Mouse (Mus musculus) layer of hippocampus, adult 18-20 months (tissue): ENCODE data around the gene Pbx1. TPM values are rescaled to one million over a fixed set of nuclear protein-coding genes. Genes with fewer than 3 reads are reported as not detected.
"Not testable (repeated sequence)": the region's sequence is repeated elsewhere in the genome, so short reads cannot be mapped to it uniquely, and the experiment has no call there.

Source experiments
- DNase-seq, 2 experiments: peaks; one replicate each; pipeline ENCODE4 v3.0.0; 2022; ENCODE audit warnings: low spot score in 2 of 2
- long read RNA-seq: library from polyadenylated mRNA; stranded (forward); transcript quantifications from one replicate; pipeline ENCODE4 v2.0.0, GENCODE M21; 2021
- total RNA-seq, 2 experiments: library from RNA; stranded (reverse); gene quantifications; 2 replicates each; pipeline ENCODE4 v1.2.3; 2021

The Pbx1 gene
- total RNA-seq: 100 to 1,000 TPM; 122 to 127 TPM
- long read RNA-seq, partial matches to known transcripts: 13 of 46 reads
- long read RNA-seq, other reads (novel, unspliced or antisense): 33 of 46 reads

DNA sequence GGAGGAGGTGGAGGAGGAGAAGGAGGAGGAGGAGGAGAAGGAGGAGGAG, at the start of gene Pbx1:
Pbx1 (minus strand) TSS at position 39 of the 49 bp plus-strand sequence.
- not testable (repeated sequence) for DNase-seq

DNA sequence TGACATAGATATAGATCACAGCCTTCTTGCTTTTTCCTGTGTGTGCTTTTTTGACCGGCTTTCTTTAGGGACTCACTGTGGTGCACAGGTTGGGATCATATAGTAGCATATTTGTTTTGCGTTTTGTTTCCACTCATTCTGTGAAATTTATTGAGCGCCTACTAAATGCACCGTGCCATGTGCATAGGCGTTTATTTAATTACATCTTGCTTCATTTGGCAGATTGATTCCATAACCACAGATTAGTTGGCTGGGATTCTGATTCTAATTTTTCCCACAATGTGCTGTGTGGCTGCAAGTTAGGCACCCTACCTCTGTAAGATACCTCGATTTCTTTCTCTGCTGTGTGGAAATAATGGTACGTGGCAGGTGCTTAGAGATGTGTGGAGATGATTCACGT, 47.6 kb upstream of the Pbx1 start:
- peak; percentile 16 to 65 for DNase-seq

DNA sequence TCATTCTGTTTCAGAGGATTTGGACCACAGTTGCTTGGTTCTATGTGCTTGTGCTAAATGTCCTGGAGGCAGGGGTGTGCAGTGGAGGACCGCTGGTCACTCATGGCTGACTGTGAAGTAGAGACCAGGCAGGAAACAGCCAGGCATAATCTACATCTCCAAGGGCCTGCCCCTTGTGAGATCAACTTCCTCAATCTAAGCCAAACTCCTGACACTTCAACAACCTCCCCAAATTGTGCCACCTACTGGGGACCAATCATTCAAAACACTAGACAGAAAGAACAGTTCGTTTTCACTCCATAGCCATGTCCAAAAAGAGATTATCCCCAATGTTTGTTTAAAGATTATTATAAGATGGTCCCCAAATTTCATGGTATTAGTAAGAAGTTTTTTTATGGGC, 46.8 kb upstream of the Pbx1 start:
- no peak for DNase-seq

DNA sequence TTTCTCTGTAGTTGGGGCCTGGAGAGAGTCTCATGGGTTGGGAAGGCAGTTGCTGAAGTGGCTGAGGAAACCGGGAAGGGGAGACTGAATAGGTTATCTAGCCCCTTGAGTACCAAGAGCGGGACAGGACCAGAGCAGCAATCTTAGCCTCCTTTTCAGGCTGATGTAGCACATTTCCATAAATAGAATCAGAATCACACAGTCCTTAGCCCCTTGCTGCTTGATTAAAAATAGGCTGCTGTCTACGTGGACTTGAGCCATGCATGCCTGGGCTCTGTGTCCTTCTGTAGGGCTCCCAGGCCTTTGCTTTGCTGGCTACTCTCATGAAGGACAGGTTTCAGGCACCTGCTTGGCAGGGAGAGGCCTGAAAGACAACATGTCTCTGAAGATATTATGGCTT, 44.8 kb upstream of the Pbx1 start:
- DNase-seq: no peak

DNA sequence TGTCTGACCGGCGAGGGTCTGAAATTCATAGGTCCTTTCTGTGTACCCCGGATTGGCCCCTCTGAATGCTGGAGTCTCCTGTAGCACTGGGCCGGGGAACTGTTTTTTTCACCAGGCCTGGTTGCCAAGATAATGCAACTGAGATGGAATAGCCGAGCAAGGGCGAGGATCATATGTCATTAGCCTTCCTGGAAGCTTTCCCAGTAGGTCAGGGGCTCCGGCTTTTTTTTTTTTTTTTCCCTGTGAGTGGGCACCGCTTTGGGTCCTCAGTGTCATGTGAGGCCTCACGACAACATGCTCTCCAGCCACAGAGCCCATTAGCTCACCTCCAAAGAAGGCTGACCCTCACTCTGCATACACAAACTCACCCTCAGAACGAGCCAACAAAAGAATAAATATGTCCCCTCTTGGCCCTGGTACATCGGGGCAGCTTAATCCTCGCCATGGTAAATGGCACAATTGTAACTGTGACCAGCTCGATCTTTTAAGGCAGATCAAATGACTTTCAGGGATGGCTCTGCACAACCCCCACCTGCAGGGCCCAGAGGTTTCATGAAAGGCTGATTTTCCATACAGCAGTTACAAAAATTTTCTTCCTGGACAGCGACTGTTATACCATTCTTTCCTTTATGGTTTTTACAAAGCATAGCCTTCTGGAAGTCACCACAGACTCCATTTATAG, 44.3 kb upstream of the Pbx1 start:
- no peak for DNase-seq

DNA sequence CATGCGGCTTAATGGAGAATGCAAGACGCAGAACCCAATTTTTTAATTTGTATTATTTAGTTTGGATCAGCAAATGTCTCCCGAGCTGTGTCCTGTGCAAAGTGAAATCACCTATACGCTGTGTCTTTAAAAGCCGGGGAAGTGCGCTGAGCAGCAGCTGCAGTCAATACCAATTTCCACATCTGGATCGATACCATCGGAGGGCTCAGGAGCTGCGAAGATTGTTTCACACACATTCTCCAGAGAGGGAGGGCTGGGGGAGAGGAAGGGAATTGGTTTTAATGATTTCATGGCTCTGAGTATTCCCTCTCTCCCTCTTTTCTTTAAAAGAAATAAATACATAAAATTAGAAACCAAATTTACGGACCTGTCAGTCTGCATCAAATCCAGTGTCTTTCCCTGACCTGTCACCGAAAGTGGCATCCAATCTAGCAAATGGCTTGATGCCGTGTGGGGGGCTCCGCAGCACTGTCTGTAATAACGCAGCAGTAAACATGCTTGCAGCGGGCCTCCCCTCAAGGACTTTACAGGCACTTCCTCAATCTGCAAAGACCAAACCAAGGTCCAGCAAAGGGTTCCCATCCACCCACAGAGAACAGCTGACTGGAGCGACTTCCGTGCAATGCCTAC, 43.6 kb upstream of the Pbx1 start:
- DNase-seq: no peak

DNA sequence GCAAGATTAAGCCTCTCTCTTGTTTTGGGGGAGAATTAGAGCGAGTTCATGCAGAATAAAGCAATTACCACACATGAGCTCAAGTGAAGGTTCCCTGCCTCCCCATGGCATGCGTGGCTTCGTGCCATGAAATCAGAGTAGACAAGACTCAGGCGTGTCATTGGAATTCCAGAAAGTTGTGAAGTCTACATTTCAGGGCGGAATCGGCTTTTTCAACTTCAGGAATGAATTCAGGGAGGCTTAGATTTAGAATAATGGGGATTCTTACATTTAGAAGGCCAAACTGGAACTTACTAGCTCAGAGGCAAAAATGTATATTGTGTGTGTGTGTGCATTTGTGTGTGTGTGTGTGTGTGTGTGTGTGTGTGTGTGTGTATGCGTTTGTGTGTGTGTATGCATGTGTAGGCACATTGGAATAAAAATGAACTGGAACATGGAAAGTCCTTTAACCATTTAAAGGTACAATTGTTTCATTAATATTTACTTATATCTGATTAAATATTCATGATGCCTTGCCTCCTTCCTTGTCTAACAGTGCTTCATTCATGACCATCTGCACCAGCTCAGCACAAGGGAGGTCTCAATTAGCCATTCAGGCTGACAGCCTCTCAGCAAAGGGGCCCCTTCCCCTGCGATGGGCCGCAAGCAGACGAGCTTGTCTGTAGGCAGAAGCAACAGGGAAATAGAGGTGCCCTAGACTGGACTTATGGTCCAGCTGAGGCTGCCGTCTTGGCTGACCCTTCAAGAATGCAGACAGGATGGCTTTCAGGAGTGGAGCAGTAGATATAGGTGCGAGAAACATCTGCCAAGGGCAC, 41.4 kb upstream of the Pbx1 start:
- DNase-seq: no peak

DNA sequence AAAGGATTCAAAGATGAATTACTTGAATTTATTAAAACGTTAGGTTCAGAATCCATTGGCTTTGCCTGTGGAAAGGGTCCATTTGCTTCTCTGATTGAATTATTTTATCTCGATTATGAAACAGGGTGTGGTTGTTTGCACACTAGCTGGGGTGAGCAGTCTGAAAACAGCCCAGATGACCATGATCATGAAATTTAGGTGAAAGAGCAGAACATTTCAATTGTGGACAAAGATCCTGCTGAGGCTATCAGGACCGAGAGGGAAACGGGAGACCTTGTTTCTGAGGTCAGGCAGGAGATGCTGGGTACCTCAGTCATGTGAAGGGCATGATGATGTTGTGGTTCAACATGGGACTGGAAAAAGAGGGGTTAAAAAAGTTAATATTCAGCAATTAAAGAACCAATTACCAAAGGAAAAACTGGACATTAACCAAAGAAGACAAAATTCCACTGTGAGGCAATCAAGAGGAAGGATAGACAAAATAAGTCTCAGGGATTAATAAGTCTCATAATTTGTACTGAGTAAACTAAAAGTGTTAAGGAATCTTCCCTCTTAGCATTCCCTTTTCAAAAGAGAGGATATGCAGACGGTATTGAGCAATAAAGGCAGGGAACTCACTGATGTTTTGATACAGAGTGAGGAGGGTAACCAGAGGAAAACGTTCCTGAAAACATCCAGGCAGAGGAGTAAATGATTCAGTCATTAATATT, 40.6 kb upstream of the Pbx1 start:
- DNase-seq: no peak

DNA sequence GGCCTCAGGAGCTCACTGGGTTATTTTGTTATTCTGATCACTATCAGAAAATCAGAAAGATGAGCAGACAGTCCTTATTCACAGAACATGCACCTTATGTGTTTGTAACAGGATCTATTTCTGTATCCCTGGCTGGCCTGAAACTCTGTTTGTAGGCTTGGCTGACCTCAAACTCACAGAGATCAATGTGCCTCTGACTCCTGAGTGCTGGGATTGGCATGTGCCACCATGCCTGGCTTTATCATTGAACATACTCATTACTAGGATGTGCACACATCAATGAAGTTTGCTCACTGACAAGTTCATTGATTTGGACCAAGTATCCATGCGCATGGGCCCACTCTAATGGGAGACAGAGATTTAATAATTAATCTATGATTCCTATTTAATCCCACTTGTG, 27.4 kb upstream of the Pbx1 start:
- DNase-seq: no peak

DNA sequence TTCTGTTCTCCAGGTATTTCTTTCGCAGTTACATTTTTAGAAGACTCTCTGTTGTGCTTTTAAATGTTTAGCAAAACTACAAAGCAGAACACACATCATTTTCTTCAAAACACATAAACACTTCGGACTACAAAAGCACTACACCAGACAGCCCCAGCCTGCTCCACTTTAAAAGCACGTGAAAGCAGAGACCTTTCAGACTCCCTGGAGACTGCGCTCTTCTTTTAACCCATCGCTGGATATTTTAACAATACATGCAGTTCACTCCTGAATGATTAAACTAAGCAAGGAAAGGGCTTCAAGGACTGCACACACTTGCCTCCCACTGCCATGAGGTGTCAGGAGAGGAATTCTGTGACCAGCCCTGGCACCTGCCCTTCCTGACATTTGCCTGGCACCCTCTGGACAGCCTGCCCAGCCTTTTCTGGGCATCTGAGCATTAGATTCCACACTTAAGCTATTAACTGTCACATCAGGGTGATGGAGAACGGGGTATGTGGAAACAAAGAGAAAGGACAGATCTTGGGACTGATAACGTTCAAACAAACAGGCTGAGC, 25.2 kb upstream of the Pbx1 start:
- no peak for DNase-seq

DNA sequence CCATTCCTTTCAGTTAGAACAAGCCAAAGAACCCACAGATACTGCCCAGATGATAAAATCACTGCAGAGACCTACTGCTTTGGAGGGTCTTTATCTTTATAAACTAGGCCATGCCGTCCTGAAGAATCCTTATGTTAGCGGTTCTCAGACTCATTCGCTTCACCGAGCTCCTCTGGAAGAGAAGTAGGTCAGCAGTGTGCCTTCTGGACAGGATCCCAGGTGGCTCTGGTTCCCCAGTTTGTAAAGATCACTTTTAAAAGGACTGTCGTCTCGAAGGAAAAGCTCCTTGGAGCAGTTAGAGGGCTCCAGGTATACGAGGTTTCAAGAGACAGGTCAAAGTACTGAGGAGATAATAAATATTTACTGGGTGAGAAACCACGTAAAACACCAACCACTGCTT, 23.1 kb upstream of the Pbx1 start:
- DNase-seq: no peak

DNA sequence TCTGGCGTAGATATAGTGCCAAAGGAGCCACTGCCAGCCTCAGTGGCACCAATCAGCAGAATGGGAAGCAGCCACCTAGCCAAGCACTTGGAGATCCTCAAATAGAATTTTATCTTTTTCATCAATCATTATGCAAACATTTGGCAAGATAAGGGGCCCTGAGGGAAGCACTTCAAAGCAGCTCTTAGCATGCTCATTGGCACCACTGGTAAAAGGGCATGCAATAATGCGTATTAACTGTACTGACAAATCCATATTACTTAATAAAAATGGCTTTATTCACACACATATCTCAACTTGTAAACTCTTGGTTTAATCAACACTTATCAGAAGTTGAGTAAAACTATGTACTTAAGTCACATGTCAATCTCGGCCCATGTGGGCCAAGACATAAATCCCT, 1.6 kb upstream of the Pbx1 start:
- no peak for DNase-seq

DNA sequence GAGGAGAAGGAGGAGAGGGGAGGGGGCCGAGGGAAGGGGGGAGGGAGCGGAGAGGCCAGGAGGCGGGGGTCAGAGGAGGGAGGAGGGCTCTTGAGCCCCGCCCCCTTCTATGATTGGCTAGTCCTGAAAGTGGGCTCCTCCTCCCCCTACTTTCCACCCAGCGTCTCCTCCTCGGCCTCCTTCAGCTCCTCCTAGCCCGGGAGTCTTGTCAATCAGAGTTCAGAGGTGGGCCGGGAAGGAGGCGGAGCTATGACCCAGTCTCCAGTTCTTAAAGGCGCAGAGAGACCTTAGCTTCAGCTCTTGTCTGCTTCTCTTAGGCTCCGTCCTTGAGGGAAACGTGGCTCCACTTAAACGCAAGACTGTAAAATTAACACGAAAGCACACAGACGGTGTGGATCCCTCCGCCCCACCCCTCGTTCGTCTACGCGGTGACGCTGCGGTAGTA, 233 bp upstream of the Pbx1 start:
- DNase-seq: peak; percentile 97 to 98

DNA sequence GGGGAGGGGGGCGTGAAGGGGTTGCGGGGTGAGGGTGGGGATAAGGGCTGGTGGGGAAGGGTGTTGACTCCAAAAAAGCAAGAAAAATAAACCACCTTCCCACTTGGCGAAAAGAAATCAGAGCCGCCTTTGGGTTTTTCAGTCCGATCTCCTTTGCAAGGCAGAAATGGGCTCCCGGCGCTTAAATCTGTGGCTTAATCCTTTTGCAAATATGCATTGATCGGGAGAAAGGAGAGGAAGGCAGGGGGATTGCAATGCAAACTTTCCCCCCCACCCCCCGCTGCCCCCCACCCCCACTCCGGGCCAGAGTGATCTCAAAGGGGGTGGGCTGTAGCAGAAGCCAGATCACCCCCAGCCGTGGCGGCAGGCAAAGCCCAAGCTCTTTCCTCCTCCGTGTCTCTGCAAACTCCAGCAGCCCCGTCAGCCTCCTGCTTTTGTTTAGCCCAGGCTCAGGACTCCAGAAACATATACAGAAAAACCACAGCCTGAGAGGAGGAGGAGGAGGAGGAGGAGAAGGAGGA, 299 bp downstream of the Pbx1 start:
- peak in 1 of 2 experiments; percentile 69 for DNase-seq

DNA sequence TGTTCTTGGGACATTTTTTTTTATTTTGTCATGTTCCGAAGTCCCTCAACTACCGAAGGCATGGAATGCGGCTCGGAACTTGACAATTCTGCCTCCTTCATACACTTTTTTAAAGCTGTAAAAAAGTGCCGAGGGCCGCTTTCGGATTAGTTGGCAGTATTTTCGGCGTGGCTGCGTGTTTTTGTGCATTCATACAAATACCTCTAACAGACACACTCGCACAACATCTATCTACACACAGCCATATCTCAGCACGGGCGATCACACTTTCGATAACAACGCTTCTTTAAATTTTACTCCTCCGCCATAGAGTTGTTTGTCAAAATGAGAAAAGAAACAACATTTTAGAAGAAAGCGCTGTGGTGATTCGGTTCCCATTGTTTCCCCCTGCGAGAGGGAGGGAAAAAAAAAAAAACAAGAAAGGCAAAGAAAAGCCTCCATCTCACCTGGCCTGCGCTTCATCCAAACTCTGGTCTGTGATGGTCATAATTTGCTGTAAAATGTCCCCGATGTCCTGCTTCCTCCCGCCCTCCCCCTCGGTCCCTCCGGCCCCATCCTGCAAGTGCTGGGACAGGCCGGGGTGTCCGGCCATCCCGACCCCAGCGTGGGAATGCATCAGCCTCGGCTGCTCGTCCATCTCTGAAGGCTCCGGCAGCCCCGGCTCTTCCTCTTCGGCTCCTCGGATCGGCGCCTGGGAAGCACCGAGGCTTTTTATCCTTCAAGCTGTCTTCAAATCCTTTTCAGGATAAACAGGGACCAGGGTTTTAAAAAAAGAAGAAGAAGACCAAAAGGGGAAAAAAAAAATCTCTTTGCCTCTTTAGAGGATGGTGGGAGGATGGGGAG, 981 bp downstream of the Pbx1 start:
- DNase-seq: no peak

DNA sequence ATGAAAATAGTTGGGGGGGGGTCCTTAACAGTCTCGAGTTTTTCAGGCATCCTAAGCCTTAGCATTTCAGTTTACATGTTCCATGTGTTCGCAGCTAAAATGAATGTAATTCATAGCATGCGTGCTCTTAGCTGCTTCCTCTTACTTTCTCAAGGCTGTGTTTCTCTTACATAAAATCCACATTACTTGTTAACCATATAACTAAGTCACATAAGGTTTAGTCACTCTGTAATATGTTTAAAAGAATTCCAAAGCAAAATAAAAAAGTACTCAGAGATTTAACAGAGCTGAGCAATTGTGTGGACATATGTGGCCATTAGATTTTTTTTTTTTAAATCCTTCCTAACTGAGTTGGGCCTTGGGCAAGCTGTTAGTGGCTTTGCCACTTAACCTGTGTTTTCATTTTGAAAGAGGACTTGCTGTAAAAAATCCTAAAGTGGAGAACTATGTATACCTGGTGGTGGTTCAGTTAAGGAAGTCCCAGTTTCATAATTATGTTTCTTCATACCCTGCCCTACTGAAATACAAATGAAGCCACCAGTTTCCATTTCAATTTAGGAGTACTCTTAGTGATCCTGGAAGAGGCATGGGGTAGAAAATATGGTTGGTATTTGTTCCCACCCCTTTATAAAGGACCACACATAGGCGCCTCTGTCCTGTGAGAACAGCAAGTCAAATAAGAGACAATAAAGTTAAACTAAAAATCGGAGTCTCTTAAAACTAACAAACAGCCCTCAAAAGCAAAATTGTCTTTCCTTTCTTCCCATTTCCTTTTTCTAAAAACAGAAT, 2.0 kb downstream of the Pbx1 start:
- no peak for DNase-seq

DNA sequence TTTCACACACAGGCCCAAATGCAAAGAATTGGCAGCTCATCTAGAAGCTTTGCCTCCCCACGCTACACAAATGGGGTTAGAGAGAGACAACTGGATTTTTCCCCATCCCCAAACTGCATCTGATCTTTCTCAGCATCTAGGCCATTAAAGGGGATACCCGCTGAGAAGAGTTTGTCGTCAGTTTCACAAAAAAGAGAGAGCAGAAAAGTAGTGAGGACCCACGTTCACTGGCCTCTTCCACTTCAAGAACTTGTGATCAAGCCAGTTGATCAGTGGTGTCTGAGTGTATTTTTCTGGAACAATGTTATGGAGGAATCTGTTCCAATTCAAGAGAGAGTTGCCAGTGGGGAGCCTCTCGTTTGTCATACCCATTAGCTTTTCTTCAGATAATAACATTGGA, 2.7 kb downstream of the Pbx1 start:
- DNase-seq: no peak

DNA sequence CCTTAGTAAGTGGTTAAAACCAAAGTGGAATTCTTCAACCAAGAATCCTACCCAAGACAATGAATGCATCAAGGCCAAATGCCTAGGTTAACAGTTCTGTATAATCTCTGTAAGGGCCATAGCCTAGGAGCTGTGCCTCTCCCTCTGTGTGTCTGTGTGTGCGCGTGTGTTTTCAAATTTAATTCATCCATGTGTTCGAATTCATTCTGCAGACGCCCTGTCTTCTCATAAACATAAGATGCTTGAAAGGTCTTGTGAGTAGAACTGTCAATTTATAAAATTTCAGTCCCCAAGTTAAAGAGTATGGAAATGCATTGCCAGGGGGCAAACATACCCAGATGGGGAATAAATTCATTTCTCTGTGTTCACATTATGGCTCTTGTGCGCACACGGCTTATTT, 3.8 kb downstream of the Pbx1 start:
- DNase-seq: no peak

DNA sequence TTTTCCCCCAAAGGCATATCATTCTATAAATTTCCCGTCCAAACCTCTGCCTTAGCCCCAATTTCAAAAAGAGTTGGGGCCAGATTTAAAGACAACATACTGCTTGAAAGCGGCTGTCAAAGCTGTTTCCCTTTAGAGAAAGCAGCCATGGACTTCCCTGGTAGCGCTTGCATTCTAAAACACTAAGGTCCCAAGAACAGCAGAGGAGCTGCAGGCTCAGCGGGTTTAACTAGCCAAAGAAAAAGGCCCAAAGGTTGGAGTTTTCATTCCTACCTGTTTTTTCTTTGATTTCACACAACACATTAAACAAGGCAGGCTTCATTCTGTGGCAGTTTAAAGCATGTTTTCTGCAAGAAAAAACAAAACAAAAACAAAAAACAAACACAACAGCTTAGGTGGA, 4.5 kb downstream of the Pbx1 start:
- DNase-seq: no peak

DNA sequence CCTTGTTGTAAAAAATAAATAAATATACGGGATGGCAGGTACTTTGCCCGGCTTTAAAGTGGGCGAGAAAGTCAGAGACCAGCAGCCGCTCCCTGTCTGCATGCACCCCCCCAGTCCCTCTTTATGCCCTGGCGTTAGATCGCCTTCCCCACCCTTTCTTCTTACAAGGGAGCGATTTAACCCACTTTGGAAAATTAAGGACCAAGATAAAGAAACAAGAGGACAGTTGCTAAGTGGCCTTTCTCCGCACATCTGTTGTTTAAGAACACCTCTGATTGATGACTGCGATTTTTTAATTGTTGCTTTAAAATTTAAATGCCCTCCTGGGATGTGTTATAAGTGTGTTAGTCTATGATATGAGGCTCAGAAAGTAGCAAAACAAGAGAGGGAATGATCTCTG, 5.2 kb downstream of the Pbx1 start:
- no peak for DNase-seq
